Mouse (Mus musculus) myocyte (in vitro differentiated cells): Measurements from ENCODE around the gene Plekhg2. TPM values are rescaled to one million over a fixed set of nuclear protein-coding genes. Genes with fewer than 3 reads are reported as not detected.

ENCODE experiments used
- H3K27me3 ChIP-seq: one replicate; pipeline ENCODE4 v1.6.1; 2011; ENCODE audit not compliant: control insufficient read depth, insufficient read depth, insufficient read length
- H3K36me3 ChIP-seq: one replicate; pipeline ENCODE4 v1.6.1; 2011; ENCODE audit not compliant: control insufficient read depth, insufficient read depth
- H3K4me2 ChIP-seq: one replicate; pipeline ENCODE4 v1.6.1; 2011; ENCODE audit warnings: low read depth, control low read depth
- H3K4me3 ChIP-seq: one replicate; pipeline ENCODE4 v1.5.1; 2011; ENCODE audit warnings: mild to moderate bottlenecking, control low read depth, moderate library complexity
- H3K79me2 ChIP-seq: one replicate; pipeline ENCODE4 v1.6.1; 2011; ENCODE audit not compliant: control insufficient read depth, insufficient read depth
- H3ac ChIP-seq: one replicate; pipeline ENCODE4 v1.6.1; 2011; ENCODE audit not compliant: control insufficient read depth, insufficient read length
- CEBPB ChIP-seq: IDR thresholded peaks from 2 replicates; pipeline ENCODE4 v1.6.1; 2011; ENCODE audit warnings: mild to moderate bottlenecking, moderate library complexity; ENCODE audit not compliant: poor library complexity, insufficient read depth, severe bottlenecking
- E2F4 ChIP-seq: IDR thresholded peaks from one replicate; pipeline ENCODE4 v1.6.1; 2011; ENCODE audit warnings: mild to moderate bottlenecking, control low read depth, moderate library complexity; ENCODE audit not compliant: insufficient read depth
- MAX ChIP-seq: IDR thresholded peaks from one replicate; pipeline ENCODE4 v1.6.1; 2011; ENCODE audit warnings: low read depth, mild to moderate bottlenecking, control low read depth
- MYOD1 ChIP-seq, 3 experiments: IDR thresholded peaks; one replicate each; pipeline ENCODE4 v1.6.1; 2011; ENCODE audit warnings: control low read depth in 2 of 3, low read depth in 2 of 3, mild to moderate bottlenecking in 2 of 3, moderate library complexity in 1 of 3; ENCODE audit not compliant: insufficient read length in 2 of 3, control insufficient read depth in 1 of 3
- MYOG ChIP-seq, 3 experiments: IDR thresholded peaks; one replicate each; pipeline ENCODE4 v1.6.1; 2011; ENCODE audit warnings: control low read depth in 2 of 3, low read depth in 2 of 3, mild to moderate bottlenecking in 2 of 3; ENCODE audit not compliant: insufficient read length in 2 of 3, control insufficient read depth in 1 of 3, insufficient read depth in 1 of 3
- POLR2A ChIP-seq: IDR thresholded peaks from one replicate; pipeline ENCODE4 v1.6.1; 2011; ENCODE audit warnings: low read depth, mild to moderate bottlenecking, control low read depth, moderate library complexity; ENCODE audit not compliant: insufficient read length
- POLR2AphosphoS2 ChIP-seq: IDR thresholded peaks from one replicate; pipeline ENCODE4 v1.6.1; 2011; ENCODE audit warnings: low read depth, control low read depth; ENCODE audit not compliant: insufficient read length
- REST ChIP-seq: IDR thresholded peaks from one replicate; pipeline ENCODE4 v1.6.1; 2011; ENCODE audit warnings: mild to moderate bottlenecking, control low read depth, moderate library complexity; ENCODE audit not compliant: insufficient read depth, insufficient read length
- SRF ChIP-seq: IDR thresholded peaks from one replicate; pipeline ENCODE4 v1.6.1; 2011; ENCODE audit warnings: low read depth; ENCODE audit not compliant: control insufficient read depth, insufficient read length
- TCF12 ChIP-seq: IDR thresholded peaks from one replicate; pipeline ENCODE4 v1.6.1; 2011; ENCODE audit warnings: mild to moderate bottlenecking, control low read depth; ENCODE audit not compliant: poor library complexity, insufficient read depth, severe bottlenecking
- TCF3 ChIP-seq: IDR thresholded peaks from one replicate; pipeline ENCODE4 v1.6.1; 2011; ENCODE audit warnings: low read depth, control low read depth; ENCODE audit not compliant: insufficient read length
- USF1 ChIP-seq: IDR thresholded peaks from one replicate; pipeline ENCODE4 v1.6.1; 2011; ENCODE audit warnings: low read depth, mild to moderate bottlenecking, control low read depth, moderate library complexity
- polyA plus RNA-seq: library from polyadenylated mRNA; unstranded; fragments of >200 nt; fragmentation: generic; extraction: Trizol; gene quantifications from one replicate; pipeline ENCODE4 v1.2.1, GENCODE M21; 2012; ENCODE audit warnings: missing spikeins

The Plekhg2 gene
- polyA plus RNA-seq, 1 experiment, result 15.8 TPM

GRCm38 (mm10) chr7:28367663-28368275 is 4.6 kb downstream of the Plekhg2 start:
- no peak overlapping the region for H3ac ChIP-seq
- no peak overlapping the region for H3K4me3 ChIP-seq
- peaks cover 19% of the 10 kb centered on the region for H3K79me2 ChIP-seq
- TF ChIP-seq REST, result no peak
- no peak overlapping the region for H3K4me2 ChIP-seq
- no peaks in the 10 kb centered on the region for H3K27me3 ChIP-seq
- H3K36me3 ChIP-seq, result no peaks in the 10 kb centered on the region

- no peaks in the 10 kb centered on the region for H3K79me2 ChIP-seq
- no peak overlapping the region for H3K4me3 ChIP-seq
Observed at GRCm38 (mm10) chr7:28362441-28363060, 9.8 kb downstream of the Plekhg2 start.

GRCm38 (mm10) chr7:28361647-28362341 is 10.6 kb downstream of the Plekhg2 start:
- Histone ChIP-seq H3K4me3 (no peak overlapping the region), H3K4me2 (no peak overlapping the region), H3ac (no peak overlapping the region), H3K36me3 (no peaks in the 10 kb centered on the region), H3K79me2 (no peaks in the 10 kb centered on the region), H3K27me3 (no peaks in the 10 kb centered on the region)
- TF ChIP-seq MYOD1 (IDR thresholded peaks at IDR 0.05; ENCODE audit: control insufficient read depth in 1 of 3, insufficient read length in 2 of 3, low read depth in 2 of 3), result peak in 2 of 3 experiments; percentile 46 to 72
- no peak for TF ChIP-seq POLR2AphosphoS2
- peak; percentile 50 to 92 (median 51) for TF ChIP-seq MYOG (IDR thresholded peaks at IDR 0.05; ENCODE audit: control insufficient read depth in 1 of 3, insufficient read depth in 1 of 3, insufficient read length in 2 of 3, low read depth in 2 of 3)
- no peak for TF ChIP-seq USF1
- TF ChIP-seq TCF12, result no peak
- peak; percentile 7 for TF ChIP-seq TCF3

More at GRCm38 (mm10) chr7:28362441-28363060, 9.8 kb downstream of the Plekhg2 start:
- Histone ChIP-seq H3K27me3 (no peaks in the 10 kb centered on the region), H3K36me3 (no peaks in the 10 kb centered on the region), H3ac (no peak overlapping the region), H3K4me2 (no peak overlapping the region)
- TF ChIP-seq MAX (no peak), MYOG (IDR thresholded peaks at IDR 0.05; ENCODE audit: control insufficient read depth in 1 of 3, insufficient read depth in 1 of 3, insufficient read length in 2 of 3, low read depth in 2 of 3) (peak in 1 of 3 experiments; percentile 32)

DNA sequence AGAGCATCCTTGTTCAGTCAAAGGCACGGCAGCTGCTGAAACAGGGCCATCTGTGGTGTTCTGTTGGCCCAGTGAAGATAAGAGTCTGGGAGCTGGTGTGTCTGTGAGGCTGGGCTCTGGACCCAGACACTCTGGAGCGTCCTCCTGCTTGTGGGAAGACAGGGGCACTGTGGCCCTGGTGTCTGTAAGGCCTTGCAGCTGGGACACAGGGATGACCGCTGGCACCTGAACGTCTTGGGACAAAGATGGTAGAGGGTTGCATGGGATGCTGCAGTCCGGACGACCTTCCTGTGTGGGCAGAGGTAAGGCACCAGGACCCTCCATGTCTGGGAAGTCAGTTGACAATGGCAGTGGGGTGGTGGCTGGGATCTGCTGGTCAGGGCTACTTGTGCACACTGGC is 12.1 kb downstream of the Plekhg2 start:
- TF ChIP-seq MYOG (IDR thresholded peaks at IDR 0.05; ENCODE audit: control insufficient read depth in 1 of 3, insufficient read depth in 1 of 3, insufficient read length in 2 of 3, low read depth in 2 of 3) (no peak), E2F4 (no peak), POLR2AphosphoS2 (peak; percentile 11), TCF3 (no peak)
- no peaks in the 10 kb centered on the region for H3K79me2 ChIP-seq
- no peaks in the 10 kb centered on the region for H3K27me3 ChIP-seq
- no peaks in the 10 kb centered on the region for H3K36me3 ChIP-seq
- H3K4me2 ChIP-seq, result no peak overlapping the region
- no peak overlapping the region for H3K4me3 ChIP-seq
- no peak overlapping the region for H3ac ChIP-seq

GRCm38 (mm10) chr7:28359854-28360253 is 12.5 kb downstream of the Plekhg2 start:
- H3K4me3 ChIP-seq, result no peak overlapping the region
- H3K27me3 ChIP-seq, result no peaks in the 10 kb centered on the region
- no peak overlapping the region for H3K4me2 ChIP-seq
- H3K36me3 ChIP-seq, result no peaks in the 10 kb centered on the region
- no peak overlapping the region for H3ac ChIP-seq
- TF ChIP-seq POLR2AphosphoS2, result peak; percentile 10
- TF ChIP-seq POLR2A, result no peak
- no peaks in the 10 kb centered on the region for H3K79me2 ChIP-seq

GRCm38 (mm10) chr7:28358431-28358830 is 14.0 kb downstream of the Plekhg2 start:
- Histone ChIP-seq H3K4me3 (no peak overlapping the region), H3K36me3 (peaks cover 12% of the 10 kb centered on the region)
- TF ChIP-seq TCF12, result no peak
- no peak for TF ChIP-seq SRF
- TF ChIP-seq TCF3, result no peak
- TF ChIP-seq E2F4, result no peak
- no peak for TF ChIP-seq MAX
- TF ChIP-seq POLR2A, result no peak
- no peak for TF ChIP-seq REST
- TF ChIP-seq MYOD1 (IDR thresholded peaks at IDR 0.05; ENCODE audit: control insufficient read depth in 1 of 3, insufficient read length in 2 of 3, low read depth in 2 of 3), result no peak
- TF ChIP-seq USF1, result no peak
- no peak for TF ChIP-seq CEBPB
- no peak for TF ChIP-seq MYOG (IDR thresholded peaks at IDR 0.05; ENCODE audit: control insufficient read depth in 1 of 3, insufficient read depth in 1 of 3, insufficient read length in 2 of 3, low read depth in 2 of 3)

More at GRCm38 (mm10) chr7:28358431-28358830, 14.0 kb downstream of the Plekhg2 start:
- Histone ChIP-seq H3K4me2 (peak overlapping the region; percentile 2), H3K79me2 (no peaks in the 10 kb centered on the region), H3K27me3 (no peaks in the 10 kb centered on the region), H3ac (no peak overlapping the region)
